Mouse (Mus musculus): ENCODE results near the gene Mrps17. TPM values are rescaled to one million over a fixed set of nuclear protein-coding genes. Genes with fewer than 3 reads are reported as not detected.
A peak's percentile ranks its signal among the peaks of the same experiment; 100 is the strongest.

Gene Mrps17
- total RNA-seq, 2 experiments from 2014 or later: 73.6 to 77.7 TPM

- TF ChIP-seq CTCF (conservative IDR thresholded peaks at IDR 0.05): peak; percentile 54
- no peak for DNase-seq (ENCODE audit: low spot score in 2 of 2)
Observed at GRCm38 (mm10) chr5:129720176-129720575, 4.9 kb downstream of the Mrps17 start.

GRCm38 (mm10) chr5:129724268-129724667 is 9.0 kb downstream of the Mrps17 start:
- no peak for TF ChIP-seq CTCF (conservative IDR thresholded peaks at IDR 0.05)
- Histone ChIP-seq H3K4me3 (peak overlapping the region; percentile 86), H3K27ac (peak overlapping the region; percentile 96)
- DNase-seq (ENCODE audit: low spot score in 2 of 2): no peak

More at GRCm38 (mm10) chr5:129720176-129720575, 4.9 kb downstream of the Mrps17 start:
- H3K27ac ChIP-seq: no peak overlapping the region
- no peak overlapping the region for H3K4me3 ChIP-seq

- peak; percentile 100 for TF ChIP-seq CTCF (conservative IDR thresholded peaks at IDR 0.05)
- peak within 1 kb of the TSS; percentile 86 for H3K4me3 ChIP-seq
- DNase-seq (ENCODE audit: low spot score in 2 of 2): peak; percentile 86 to 93
- H3K27ac ChIP-seq: peak within 1 kb of the TSS; percentile 96
Observed at GRCm38 (mm10) chr5:129724834-129725773, 9.8 kb downstream of the Mrps17 start, which contains the start of gene Nipsnap2. Gene Nipsnap2 (plus strand): TSS chr5:129725063.

GRCm38 (mm10) chr5:129725774-129726392 is 10.6 kb downstream of the Mrps17 start:
- no peak for DNase-seq (ENCODE audit: low spot score in 2 of 2)
- Histone ChIP-seq H3K27ac (peak overlapping the region; percentile 96), H3K4me3 (peak overlapping the region; percentile 86)
- no peak for TF ChIP-seq CTCF (conservative IDR thresholded peaks at IDR 0.05)

- DNase-seq (ENCODE audit: low spot score in 2 of 2): no peak
- no peak overlapping the region for H3K27ac ChIP-seq
Observed at GRCm38 (mm10) chr5:129726784-129727183, 11.5 kb downstream of the Mrps17 start.

GRCm38 (mm10) chr5:129729286-129729685 is 14.0 kb downstream of the Mrps17 start:
- TF ChIP-seq CTCF (conservative IDR thresholded peaks at IDR 0.05): no peak
- no peak for DNase-seq (ENCODE audit: low spot score in 2 of 2)
- Histone ChIP-seq H3K27ac (peak overlapping the region; percentile 73), H3K4me3 (no peak overlapping the region)

More at GRCm38 (mm10) chr5:129726784-129727183, 11.5 kb downstream of the Mrps17 start:
- H3K4me3 ChIP-seq: no peak overlapping the region
- TF ChIP-seq CTCF (conservative IDR thresholded peaks at IDR 0.05): no peak

- no peak overlapping the region for H3K4me3 ChIP-seq
- peak overlapping the region; percentile 73 for H3K27ac ChIP-seq
- no peak for TF ChIP-seq CTCF (conservative IDR thresholded peaks at IDR 0.05)
- DNase-seq (ENCODE audit: low spot score in 2 of 2): no peak
Observed at GRCm38 (mm10) chr5:129730344-129730743, 15.0 kb downstream of the Mrps17 start.

GRCm38 (mm10) chr5:129731021-129731420 is 15.7 kb downstream of the Mrps17 start:
- H3K4me3 ChIP-seq: no peak overlapping the region
- DNase-seq (ENCODE audit: low spot score in 2 of 2): no peak
- no peak overlapping the region; the same call in 1 of the 2 replicates for H3K27ac ChIP-seq
- TF ChIP-seq CTCF (conservative IDR thresholded peaks at IDR 0.05): no peak

- peak; percentile 75 for TF ChIP-seq CTCF (conservative IDR thresholded peaks at IDR 0.05)
- DNase-seq (ENCODE audit: low spot score in 2 of 2): no peak
- no peak overlapping the region for H3K4me3 ChIP-seq
- no peak overlapping the region for H3K27ac ChIP-seq
Observed at GRCm38 (mm10) chr5:129740976-129741375, 25.7 kb downstream of the Mrps17 start.

GRCm38 (mm10) chr5:129742903-129743488 is 27.7 kb downstream of the Mrps17 start:
- DNase-seq (ENCODE audit: low spot score in 2 of 2): no peak
- Histone ChIP-seq H3K4me3 (no peak overlapping the region), H3K27ac (no peak overlapping the region)
- TF ChIP-seq CTCF (conservative IDR thresholded peaks at IDR 0.05): no peak

GRCm38 (mm10) chr5:129744050-129744449 is 28.8 kb downstream of the Mrps17 start:
- Histone ChIP-seq H3K4me3 (no peak overlapping the region), H3K27ac (no peak overlapping the region)
- no peak for TF ChIP-seq CTCF (conservative IDR thresholded peaks at IDR 0.05)
- no peak for DNase-seq (ENCODE audit: low spot score in 2 of 2)

GRCm38 (mm10) chr5:129756886-129757285 is 41.6 kb downstream of the Mrps17 start:
- Histone ChIP-seq H3K27ac (no peak overlapping the region), H3K4me3 (no peak overlapping the region)
- no peak for TF ChIP-seq CTCF (conservative IDR thresholded peaks at IDR 0.05)
- no peak for DNase-seq (ENCODE audit: low spot score in 2 of 2)

Data from layer of hippocampus, adult 2 months (tissue).